Mouse (Mus musculus) C2C12 (cell line): ENCODE results near the gene Zfp74.

Source experiments
- CEBPB ChIP-seq: IDR thresholded peaks from one replicate; pipeline ENCODE4 v1.6.1; 2011; ENCODE audit warnings: low read depth, mild to moderate bottlenecking, control low read depth, moderate library complexity
- CTCF ChIP-seq: IDR thresholded peaks from one replicate; pipeline ENCODE4 v1.5.1; 2011; ENCODE audit not compliant: control insufficient read depth, insufficient read depth, insufficient read length
- FOSL1 ChIP-seq: IDR thresholded peaks from one replicate; pipeline ENCODE4 v1.8.0; 2011; ENCODE audit warnings: mild to moderate bottlenecking, low read length; ENCODE audit not compliant: poor library complexity, insufficient read depth, severe bottlenecking
- MAX ChIP-seq: IDR thresholded peaks from one replicate; pipeline ENCODE4 v1.6.1; 2011; ENCODE audit warnings: mild to moderate bottlenecking, control low read depth
- MYOD1 ChIP-seq: IDR thresholded peaks from one replicate; pipeline ENCODE4 v1.6.1; 2011; ENCODE audit warnings: low read depth; ENCODE audit not compliant: control insufficient read depth, insufficient read length
- MYOG ChIP-seq: IDR thresholded peaks from one replicate; pipeline ENCODE4 v1.6.1; 2011; ENCODE audit not compliant: control insufficient read depth, insufficient read length; ENCODE audit errors: extremely low read depth

DNA sequence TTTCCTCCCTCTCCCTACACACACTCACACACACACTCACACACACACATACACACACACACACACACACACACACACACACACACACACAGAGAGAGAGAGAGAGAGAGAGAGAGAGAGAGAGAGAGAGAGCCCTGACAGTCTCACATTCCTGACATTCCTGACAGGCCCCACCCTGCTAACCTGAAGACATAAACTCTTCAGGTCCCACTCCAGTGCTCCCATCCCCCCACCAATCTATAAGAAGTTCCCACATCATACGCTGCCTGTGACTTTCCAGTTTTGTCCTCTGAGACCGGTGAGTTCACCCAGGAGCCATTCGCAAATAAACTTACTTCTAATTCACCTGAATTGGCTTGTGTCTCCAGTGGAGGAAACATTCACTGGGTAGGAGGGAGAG is 28.0 kb upstream of the Zfp74 start:
- no peak for TF ChIP-seq MAX
- no peak for TF ChIP-seq CTCF
- TF ChIP-seq CEBPB = no peak
- no peak for TF ChIP-seq MYOG
- TF ChIP-seq MYOD1 = no peak
- TF ChIP-seq FOSL1 = no peak
